Mouse (Mus musculus): ENCODE measurements around the gene Psmb8.

Psmb8 gene

GRCm38 (mm10) chr17:34192852-34193251, 4.7 kb upstream of the Psmb8 start:
- no peak for DNase-seq (ENCODE audit: extremely low read depth, low read depth, low spot score)

- DNase-seq (ENCODE audit: extremely low read depth, low read depth, low spot score): no peak
Measured at GRCm38 (mm10) chr17:34193468-34193867, 4.1 kb upstream of the Psmb8 start.

GRCm38 (mm10) chr17:34194723-34195122, 2.8 kb upstream of the Psmb8 start:
- no peak for DNase-seq (ENCODE audit: extremely low read depth, low read depth, low spot score)

GRCm38 (mm10) chr17:34196491-34196890, 1.0 kb upstream of the Psmb8 start:
- DNase-seq (ENCODE audit: extremely low read depth, low read depth, low spot score): no peak

- no peak for DNase-seq (ENCODE audit: extremely low read depth, low read depth, low spot score)
Measured at GRCm38 (mm10) chr17:34197904-34198520, 491 bp downstream of the Psmb8 start.

GRCm38 (mm10) chr17:34198521-34198912, 996 bp downstream of the Psmb8 start:
- no peak for DNase-seq (ENCODE audit: extremely low read depth, low read depth, low spot score)

GRCm38 (mm10) chr17:34199050-34199619, 1.6 kb downstream of the Psmb8 start:
- DNase-seq (ENCODE audit: extremely low read depth, low read depth, low spot score): no peak

GRCm38 (mm10) chr17:34200047-34200446, 2.5 kb downstream of the Psmb8 start:
- DNase-seq (ENCODE audit: extremely low read depth, low read depth, low spot score): no peak

GRCm38 (mm10) chr17:34200772-34201505, 3.4 kb downstream of the Psmb8 start:
- no peak for DNase-seq (ENCODE audit: extremely low read depth, low read depth, low spot score)

GRCm38 (mm10) chr17:34201506-34202055, 4.1 kb downstream of the Psmb8 start:
- DNase-seq (ENCODE audit: extremely low read depth, low read depth, low spot score): no peak

- no peak for DNase-seq (ENCODE audit: extremely low read depth, low read depth, low spot score)
Measured at GRCm38 (mm10) chr17:34202760-34203442, 5.4 kb downstream of the Psmb8 start.

GRCm38 (mm10) chr17:34203444-34203843, 5.9 kb downstream of the Psmb8 start, which contains the start of gene Tap2:
Tap2 (plus strand) TSS chr17:34203527.
- no peak for DNase-seq (ENCODE audit: extremely low read depth, low read depth, low spot score)

GRCm38 (mm10) chr17:34204303-34205010, 6.9 kb downstream of the Psmb8 start:
- DNase-seq (ENCODE audit: extremely low read depth, low read depth, low spot score): no peak

- no peak for DNase-seq (ENCODE audit: extremely low read depth, low read depth, low spot score)
Measured at GRCm38 (mm10) chr17:34205021-34205745, 7.7 kb downstream of the Psmb8 start.

GRCm38 (mm10) chr17:34205746-34206176, 8.2 kb downstream of the Psmb8 start:
- no peak for DNase-seq (ENCODE audit: extremely low read depth, low read depth, low spot score)

GRCm38 (mm10) chr17:34206731-34207130, 9.2 kb downstream of the Psmb8 start:
- DNase-seq (ENCODE audit: extremely low read depth, low read depth, low spot score): no peak

- DNase-seq (ENCODE audit: extremely low read depth, low read depth, low spot score): no peak
Measured at GRCm38 (mm10) chr17:34207456-34207855, 9.9 kb downstream of the Psmb8 start.

- DNase-seq (ENCODE audit: extremely low read depth, low read depth, low spot score): no peak
Measured at GRCm38 (mm10) chr17:34207866-34208265, 10.3 kb downstream of the Psmb8 start.

GRCm38 (mm10) chr17:34208421-34208820, 10.9 kb downstream of the Psmb8 start:
- DNase-seq (ENCODE audit: extremely low read depth, low read depth, low spot score): no peak

- no peak for DNase-seq (ENCODE audit: extremely low read depth, low read depth, low spot score)
Measured at GRCm38 (mm10) chr17:34209680-34210079, 12.2 kb downstream of the Psmb8 start.

All from fat pad, adult 2 months (tissue).